Mouse (Mus musculus): ENCODE measurements around the gene Pik3r2. TPM values are rescaled to one million over a fixed set of nuclear protein-coding genes. Genes with fewer than 3 reads are reported as not detected.
"Not testable (repeated sequence)": the region's sequence is repeated elsewhere in the genome, so short reads cannot be mapped to it uniquely, and the experiment has no call there.

The Pik3r2 gene
- polyA plus RNA-seq (2012; fragmentation: generic; extraction: Trizol): 71.7 TPM
- long read RNA-seq, experiment 1, transcript Pik3r2-201 (16 exons, 3,165 nt): major isoform, 47 of 77 reads
- long read RNA-seq, experiment 1, partial matches to known transcripts: 13 of 77 reads
- long read RNA-seq, experiment 1, other reads (novel, unspliced or antisense): 17 of 77 reads
- long read RNA-seq, experiment 2, transcript Pik3r2-201 (16 exons, 3,165 nt): major isoform, 614 of 708 reads
- long read RNA-seq, experiment 2, partial matches to known transcripts: 23 of 708 reads
- long read RNA-seq, experiment 2, other reads (novel, unspliced or antisense): 71 of 708 reads

DNA sequence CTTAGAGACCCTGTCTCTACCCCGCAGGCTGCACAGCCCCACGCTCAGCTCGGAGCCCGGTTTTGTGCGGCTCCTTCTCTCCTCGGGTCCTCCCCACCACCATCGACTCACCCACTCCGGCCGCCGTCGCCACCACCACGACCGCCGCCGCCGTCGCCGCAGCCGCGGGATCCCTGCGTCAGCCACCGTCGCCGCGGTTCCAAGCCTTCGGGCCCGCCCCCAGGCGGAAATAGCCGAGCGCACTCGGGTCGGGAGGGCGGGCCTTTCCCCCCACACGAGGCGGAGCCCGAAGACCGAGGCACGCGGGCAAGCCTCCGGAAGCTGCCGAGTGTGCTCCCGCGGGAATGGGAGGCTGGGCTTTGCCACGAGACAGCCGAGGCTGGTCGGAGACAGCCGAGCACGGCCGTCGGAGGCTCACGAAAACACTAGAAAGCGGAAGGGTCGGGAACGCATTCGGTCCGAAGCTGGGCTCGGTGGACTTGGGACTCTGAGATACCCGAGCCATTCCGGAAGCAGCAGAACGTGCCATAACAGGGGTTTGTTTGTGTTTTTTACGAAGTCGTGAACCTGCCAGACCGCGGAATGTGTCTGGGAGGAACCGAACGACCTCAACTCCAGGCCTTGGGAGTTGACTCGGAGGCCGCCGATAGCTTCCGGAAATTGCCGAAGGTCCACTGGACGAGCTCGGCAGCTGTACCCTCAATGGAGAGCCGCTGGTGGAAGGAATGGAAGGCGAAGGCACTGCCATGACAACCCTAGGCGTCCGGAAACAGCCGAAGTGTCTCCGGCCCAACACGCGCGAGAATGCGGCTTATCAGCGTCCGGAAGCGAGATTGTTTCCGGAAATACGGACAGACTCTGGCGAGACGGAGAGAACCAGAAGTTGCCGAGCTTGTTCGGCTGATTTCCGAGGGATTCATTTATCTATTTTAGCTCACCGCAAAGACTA, at the start of gene Pik3r2:
TSS of gene Pik3r2 (minus strand) at position 218 of the 949 bp plus-strand sequence.
- peak; percentile 93 for TF ChIP-seq MAX (IDR thresholded peaks at IDR 0.05)
- no peak for TF ChIP-seq MYOG (IDR thresholded peaks at IDR 0.05; ENCODE audit: control insufficient read depth, extremely low read depth, insufficient read length)

DNA sequence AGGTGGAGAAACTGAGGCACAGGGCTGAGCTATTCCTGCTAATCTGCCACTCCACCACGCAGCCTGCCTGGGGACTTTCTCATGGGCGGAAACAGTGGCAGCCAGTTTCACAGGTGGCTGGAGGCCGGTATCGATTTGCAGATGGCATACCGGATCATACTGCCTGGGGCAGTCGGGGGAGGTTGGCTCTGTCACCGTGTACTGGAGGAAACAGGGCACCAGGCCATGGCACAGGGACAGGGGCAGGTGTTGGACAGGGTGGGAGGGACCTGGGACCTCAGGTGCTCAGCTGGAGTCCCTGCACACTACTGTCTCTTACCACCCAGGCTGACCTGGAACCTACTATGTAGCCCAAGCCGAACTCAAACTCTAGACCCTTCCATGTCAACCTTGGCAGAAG, 49.3 kb upstream of the Pik3r2 start:
- TF ChIP-seq USF1 (IDR thresholded peaks at IDR 0.05; ENCODE audit: low read depth): no peak
- TF ChIP-seq CTCF (IDR thresholded peaks at IDR 0.05; ENCODE audit: control insufficient read depth, insufficient read depth, insufficient read length): no peak
- no peak for TF ChIP-seq CEBPB (IDR thresholded peaks at IDR 0.05; ENCODE audit: low read depth)
- TF ChIP-seq FOSL1 (IDR thresholded peaks at IDR 0.05; ENCODE audit: insufficient read depth, low read length, poor library complexity, severe bottlenecking): no peak
- TF ChIP-seq MYOD1 (IDR thresholded peaks at IDR 0.05; ENCODE audit: control insufficient read depth, insufficient read length, low read depth): no peak
- TF ChIP-seq MYOG (IDR thresholded peaks at IDR 0.05; ENCODE audit: control insufficient read depth, extremely low read depth, insufficient read length): no peak
- H3K27me3 ChIP-seq (ENCODE audit: control insufficient read depth, insufficient read depth, insufficient read length): no peaks in the 10 kb centered on the region

More for the DNA sequence above, at the start of gene Pik3r2:
- Histone ChIP-seq H3K36me3 (ENCODE audit: control insufficient read depth, insufficient read depth) (peaks cover 26% of the 10 kb centered on the region), H3K4me3 (ENCODE audit: insufficient read depth, poor library complexity, severe bottlenecking) (peak within 1 kb of the TSS; percentile 90), H3ac (ENCODE audit: control insufficient read depth, insufficient read length, low read depth) (peak within 1 kb of the TSS; percentile 64), H3K27me3 (ENCODE audit: control insufficient read depth, insufficient read depth, insufficient read length) (no peaks in the 10 kb centered on the region), H3K79me2 (ENCODE audit: control insufficient read depth, insufficient read depth) (peaks cover 49% of the 10 kb centered on the region), H3K79me3 (ENCODE audit: low read depth) (peaks cover 8% of the 10 kb centered on the region)

DNA sequence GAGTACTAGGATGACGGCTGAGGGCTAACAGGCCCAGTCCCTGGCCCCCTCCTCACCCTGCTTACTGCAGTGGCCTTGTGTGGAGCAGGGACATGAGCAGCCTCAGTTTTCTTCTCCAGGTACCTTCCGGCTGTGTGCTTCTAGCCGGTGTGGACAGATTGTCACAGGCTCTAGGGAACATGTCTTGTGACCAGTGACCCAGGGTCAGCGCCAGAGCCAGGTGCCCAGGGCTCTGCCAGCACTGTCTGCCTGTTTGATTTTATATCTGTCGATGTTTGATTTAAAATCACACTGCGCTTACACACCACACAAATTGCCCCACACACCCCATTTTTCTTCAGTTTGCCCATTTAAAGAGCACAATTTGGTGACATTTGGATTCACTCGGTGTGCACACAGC, 47.3 kb upstream of the Pik3r2 start:
- TF ChIP-seq MYOG (IDR thresholded peaks at IDR 0.05; ENCODE audit: control insufficient read depth, extremely low read depth, insufficient read length) (no peak), CEBPB (IDR thresholded peaks at IDR 0.05; ENCODE audit: low read depth) (no peak)
- no peaks in the 10 kb centered on the region for H3K79me2 ChIP-seq (ENCODE audit: control insufficient read depth, insufficient read depth)
- no peaks in the 10 kb centered on the region for H3K27me3 ChIP-seq (ENCODE audit: control insufficient read depth, insufficient read depth, insufficient read length)
- no peak overlapping the region for H3K4me3 ChIP-seq (ENCODE audit: insufficient read depth, poor library complexity, severe bottlenecking)
- no peak overlapping the region for H3ac ChIP-seq (ENCODE audit: control insufficient read depth, insufficient read length, low read depth)
- no peaks in the 10 kb centered on the region for H3K79me3 ChIP-seq (ENCODE audit: low read depth)
- H3K36me3 ChIP-seq (ENCODE audit: control insufficient read depth, insufficient read depth): peaks cover 19% of the 10 kb centered on the region

More for the DNA sequence above, 49.3 kb upstream of the Pik3r2 start:
- H3K79me3 ChIP-seq (ENCODE audit: low read depth): no peaks in the 10 kb centered on the region
- H3ac ChIP-seq (ENCODE audit: control insufficient read depth, insufficient read length, low read depth): no peak overlapping the region
- no peaks in the 10 kb centered on the region for H3K79me2 ChIP-seq (ENCODE audit: control insufficient read depth, insufficient read depth)
- H3K4me3 ChIP-seq (ENCODE audit: insufficient read depth, poor library complexity, severe bottlenecking): no peak overlapping the region
- peaks cover 5% of the 10 kb centered on the region for H3K36me3 ChIP-seq (ENCODE audit: control insufficient read depth, insufficient read depth)

DNA sequence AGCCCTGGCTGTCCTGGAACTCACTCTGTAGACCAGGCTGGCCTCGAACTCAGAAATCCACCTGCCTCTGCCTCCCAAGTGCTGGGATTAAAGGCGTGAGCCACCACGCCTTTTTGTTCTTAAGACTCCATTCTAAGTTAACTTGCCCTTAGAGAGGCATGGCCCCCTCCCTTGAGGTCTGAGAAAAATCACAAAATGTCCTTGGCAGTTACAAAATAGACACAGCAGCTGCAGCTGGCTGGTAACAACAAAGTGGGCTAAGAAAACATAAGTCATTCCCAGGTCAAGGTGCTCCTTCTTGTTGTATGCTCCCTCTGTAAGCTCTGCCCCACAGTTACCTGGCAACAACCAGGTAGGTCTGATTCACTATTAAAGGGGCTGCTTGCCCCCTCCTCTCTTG, 46.1 kb upstream of the Pik3r2 start:
- not testable (repeated sequence) for H3K79me3 ChIP-seq (ENCODE audit: low read depth); H3ac ChIP-seq (ENCODE audit: control insufficient read depth, insufficient read length, low read depth); H3K79me2 ChIP-seq (ENCODE audit: control insufficient read depth, insufficient read depth); H3K4me3 ChIP-seq (ENCODE audit: insufficient read depth, poor library complexity, severe bottlenecking); H3K27me3 ChIP-seq (ENCODE audit: control insufficient read depth, insufficient read depth, insufficient read length)
- peaks cover 23% of the 10 kb centered on the region for H3K36me3 ChIP-seq (ENCODE audit: control insufficient read depth, insufficient read depth)

DNA sequence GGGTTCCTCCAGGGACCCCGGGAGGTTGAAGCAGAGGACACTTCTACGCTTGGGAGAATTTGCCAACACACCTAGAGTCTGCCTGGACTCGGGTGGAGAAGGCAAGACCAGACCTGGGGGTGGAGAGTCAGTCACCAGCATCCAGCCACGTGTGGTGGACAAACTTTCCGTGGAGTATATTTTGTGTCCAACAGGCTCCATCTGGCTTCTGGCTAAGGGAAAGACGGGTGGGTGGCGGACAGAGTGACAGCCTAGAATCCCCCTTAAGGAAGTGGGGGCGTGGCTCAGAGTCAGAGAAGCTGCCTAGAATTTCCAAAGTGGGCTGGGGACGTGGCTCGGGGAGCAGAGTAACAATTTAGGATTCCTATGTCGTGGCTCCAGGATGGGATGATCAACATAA, 45.5 kb upstream of the Pik3r2 start:
- TF ChIP-seq MYOG (IDR thresholded peaks at IDR 0.05; ENCODE audit: control insufficient read depth, extremely low read depth, insufficient read length): no peak
- TF ChIP-seq FOSL1 (IDR thresholded peaks at IDR 0.05; ENCODE audit: insufficient read depth, low read length, poor library complexity, severe bottlenecking): no peak
- no peak for TF ChIP-seq MYOD1 (IDR thresholded peaks at IDR 0.05; ENCODE audit: control insufficient read depth, insufficient read length, low read depth)
- TF ChIP-seq MAX (IDR thresholded peaks at IDR 0.05): no peak
- TF ChIP-seq CEBPB (IDR thresholded peaks at IDR 0.05; ENCODE audit: low read depth): no peak
- TF ChIP-seq CTCF (IDR thresholded peaks at IDR 0.05; ENCODE audit: control insufficient read depth, insufficient read depth, insufficient read length): no peak
- no peak for TF ChIP-seq USF1 (IDR thresholded peaks at IDR 0.05; ENCODE audit: low read depth)
- Histone ChIP-seq H3K79me3 (ENCODE audit: low read depth) (no peaks in the 10 kb centered on the region), H3K4me3 (ENCODE audit: insufficient read depth, poor library complexity, severe bottlenecking) (no peak overlapping the region), H3K36me3 (ENCODE audit: control insufficient read depth, insufficient read depth) (peaks cover 26% of the 10 kb centered on the region), H3K27me3 (ENCODE audit: control insufficient read depth, insufficient read depth, insufficient read length) (no peaks in the 10 kb centered on the region), H3ac (ENCODE audit: control insufficient read depth, insufficient read length, low read depth) (no peak overlapping the region), H3K79me2 (ENCODE audit: control insufficient read depth, insufficient read depth) (no peaks in the 10 kb centered on the region)

DNA sequence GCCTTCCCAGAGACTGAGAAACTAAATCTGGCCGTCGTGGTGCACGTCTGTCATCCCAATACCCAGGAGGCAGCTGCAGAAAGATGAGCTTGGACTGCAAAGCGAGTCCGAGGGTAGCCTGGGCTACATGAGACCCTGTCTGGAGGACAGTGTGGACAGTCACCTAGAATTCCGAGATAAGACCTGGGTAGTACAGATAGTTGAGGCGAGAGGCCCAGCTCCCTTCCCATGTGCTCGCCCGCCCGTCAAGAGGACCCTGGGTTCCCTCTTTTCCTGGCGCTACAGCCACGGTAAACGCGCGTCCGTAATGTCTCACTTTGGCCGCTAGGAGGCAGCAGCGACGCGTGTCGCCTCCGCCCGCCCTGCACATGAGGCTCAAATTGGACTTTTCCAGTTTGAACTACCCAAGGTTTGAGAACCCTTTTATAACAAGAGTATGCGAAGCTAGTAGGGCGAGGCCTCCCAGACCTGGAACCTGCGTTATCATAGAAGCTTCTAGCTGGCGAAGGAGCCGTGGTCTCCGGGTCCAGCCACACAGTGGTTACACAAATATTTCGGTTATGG, 45.0 kb upstream of the Pik3r2 start:
- no peak overlapping the region for H3K4me3 ChIP-seq (ENCODE audit: insufficient read depth, poor library complexity, severe bottlenecking)
- no peak overlapping the region for H3ac ChIP-seq (ENCODE audit: control insufficient read depth, insufficient read length, low read depth)
- H3K27me3 ChIP-seq (ENCODE audit: control insufficient read depth, insufficient read depth, insufficient read length): no peaks in the 10 kb centered on the region
- H3K36me3 ChIP-seq (ENCODE audit: control insufficient read depth, insufficient read depth): peaks cover 26% of the 10 kb centered on the region
- no peaks in the 10 kb centered on the region for H3K79me2 ChIP-seq (ENCODE audit: control insufficient read depth, insufficient read depth)
- no peaks in the 10 kb centered on the region for H3K79me3 ChIP-seq (ENCODE audit: low read depth)
- TF ChIP-seq CEBPB (IDR thresholded peaks at IDR 0.05; ENCODE audit: low read depth) (no peak), CTCF (IDR thresholded peaks at IDR 0.05; ENCODE audit: control insufficient read depth, insufficient read depth, insufficient read length) (peak; percentile 92)
